Mouse (Mus musculus) heart, postnatal 0 days (tissue): ENCODE measurements at regions not wholly inside any gene's neighbourhood (a gene's known extent, or its start where the extent isn't known, plus 50 kb on each side); places are given as distances from the start of the nearest gene placed in this dataset.
"Not testable (repeated sequence)": the region's sequence is repeated elsewhere in the genome, so short reads cannot be mapped to it uniquely, and the experiment has no call there.

ENCODE experiments used
- ATAC-seq: fragments of 200-750 bp; cut with Nextera tagmentation; 2 replicates; pipeline ENCODE4 v1.8.0; 2017; ENCODE audit warnings: low read depth, moderate number of reproducible peaks, moderate library complexity; ENCODE audit not compliant: insufficient read depth
- DNase-seq: peaks from one replicate; pipeline ENCODE4 v3.0.0-alpha.2; 2016; ENCODE audit warnings: low spot score
- H3K27ac ChIP-seq: fragments of 300-500 bp; sonication (generic); 2 replicates; pipeline ENCODE4 v1.5.1; 2014; ENCODE audit warnings: low read depth, mild to moderate bottlenecking
- H3K27me3 ChIP-seq: fragments of 300-500 bp; sonication (generic); 2 replicates; pipeline ENCODE4 v1.6.1; 2014; ENCODE audit warnings: low read length, mixed read lengths; ENCODE audit not compliant: control insufficient read depth, insufficient read depth
- H3K36me3 ChIP-seq: fragments of 300-500 bp; sonication (generic); replicated peaks from 2 replicates; pipeline ENCODE4 v1.6.1; 2014; ENCODE audit warnings: low read length, mixed read lengths; ENCODE audit not compliant: control insufficient read depth, insufficient read depth
- H3K4me1 ChIP-seq: fragments of 300-500 bp; sonication (generic); 2 replicates; pipeline ENCODE4 v1.6.1; 2014; ENCODE audit warnings: antibody characterized with exemption; ENCODE audit not compliant: control insufficient read depth, insufficient read depth
- H3K4me2 ChIP-seq: fragments of 300-500 bp; sonication (generic); 2 replicates; pipeline ENCODE4 v1.6.1; 2014; ENCODE audit warnings: low read depth, mild to moderate bottlenecking, low read length, moderate library complexity
- H3K4me3 ChIP-seq: fragments of 300-500 bp; sonication (generic); 2 replicates; pipeline ENCODE4 v1.5.1; 2014; ENCODE audit warnings: low read depth, low read length
- H3K9ac ChIP-seq: fragments of 300-500 bp; sonication (generic); replicated peaks from 2 replicates; pipeline ENCODE4 v1.6.1; 2014; ENCODE audit warnings: low read depth, low read length, mixed read lengths
- H3K9me3 ChIP-seq: fragments of 300-500 bp; sonication (generic); replicated peaks from 2 replicates; pipeline ENCODE4 v1.6.1; 2016; ENCODE audit warnings: low read length; ENCODE audit not compliant: control insufficient read depth
- CTCF ChIP-seq: IDR thresholded peaks from 2 replicates; pipeline ENCODE4 v1.5.1; 2016; ENCODE audit warnings: antibody characterized with exemption, control low read depth, low read depth
- EP300 ChIP-seq: IDR thresholded peaks from 2 replicates; pipeline ENCODE4 v1.6.1; 2016; ENCODE audit warnings: antibody characterized with exemption, low read depth
- WGBS: fragments of 180-500 bp; shearing (Covaris S2); extraction: QIAGEN DNeasy Blood & Tissue Kit; methylation state at CpG from one replicate; pipeline ENCODE4 v1.1.7; 2014; 5-methylcytosine and 5-hydroxymethylcytosine counted together

DNA sequence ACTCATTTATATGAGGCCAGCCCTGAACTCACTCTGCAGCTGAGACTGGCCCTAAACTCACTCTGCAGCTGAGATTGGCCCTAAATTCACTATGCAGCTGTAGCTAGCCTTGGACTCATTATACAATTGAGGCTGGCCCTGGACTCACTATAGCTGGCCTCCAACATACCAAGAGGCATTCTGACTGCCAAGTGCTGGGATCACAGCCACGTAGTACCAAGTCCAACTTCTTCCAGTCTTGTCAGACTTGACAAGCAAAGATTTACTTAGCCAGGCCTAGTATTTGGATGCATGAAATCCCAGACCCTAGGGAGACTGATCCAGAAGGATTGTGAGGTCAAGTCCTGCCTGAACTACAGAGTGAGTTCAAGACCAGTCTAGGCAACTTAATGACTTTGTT is 81.6 kb downstream of the Xrcc2 start:
- H3K4me1 ChIP-seq: no peaks in the 10 kb centered on the region
- DNase-seq (no peak), ATAC-seq (no peak)
- no peaks in the 10 kb centered on the region for H3K36me3 ChIP-seq
- no peaks in the 10 kb centered on the region for H3K27me3 ChIP-seq
- H3K4me3 ChIP-seq: no peak overlapping the region
- H3K9ac ChIP-seq: no peak overlapping the region
- H3K4me2 ChIP-seq: no peak overlapping the region
- 48% methylated on average over 1 of the region's 1 CpGs for WGBS
- TF ChIP-seq EP300: no peak
- no peaks in the 10 kb centered on the region for H3K9me3 ChIP-seq
- H3K27ac ChIP-seq: no peak overlapping the region

GRCm38 (mm10) chr5:25619872-25620271 is 85.8 kb downstream of the Xrcc2 start:
- TF ChIP-seq CTCF: no peak
- no peak for TF ChIP-seq EP300
- no peak overlapping the region for H3K9ac ChIP-seq
- no peaks in the 10 kb centered on the region for H3K9me3 ChIP-seq
- no peak overlapping the region for H3K4me3 ChIP-seq
- DNase-seq (no peak), ATAC-seq (no peak)
- H3K27me3 ChIP-seq: no peaks in the 10 kb centered on the region
- H3K36me3 ChIP-seq: no peaks in the 10 kb centered on the region
- no peaks in the 10 kb centered on the region for H3K4me1 ChIP-seq
- WGBS: 50% methylated on average over 5 of the region's 5 CpGs
- H3K4me2 ChIP-seq: no peak overlapping the region
- H3K27ac ChIP-seq: no peak overlapping the region

DNA sequence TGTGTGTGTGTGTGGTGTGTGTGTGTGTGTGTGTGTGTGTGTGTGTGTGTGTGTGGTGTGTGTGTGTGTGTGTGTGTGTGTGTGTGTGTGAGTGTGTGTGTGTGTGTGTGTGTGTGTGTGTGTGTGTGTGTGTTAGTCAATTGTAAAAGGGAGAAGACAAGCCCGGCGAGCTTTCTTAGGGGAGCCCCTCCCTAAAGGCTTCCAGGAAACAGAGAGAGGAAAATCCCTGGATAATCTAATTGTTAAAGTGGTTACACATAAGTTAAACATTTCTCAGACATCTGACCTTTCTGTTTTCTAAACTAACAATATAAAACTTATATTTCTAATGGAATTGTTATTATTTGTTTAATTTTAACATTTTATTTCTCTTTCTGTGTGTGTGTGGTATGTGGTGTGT is 86.3 kb downstream of the Xrcc2 start:
- H3K4me1 ChIP-seq, H3K27ac ChIP-seq, H3K36me3 ChIP-seq, DNase-seq, ATAC-seq, H3K9me3 ChIP-seq, H3K4me2 ChIP-seq, H3K9ac ChIP-seq, H3K27me3 ChIP-seq, H3K4me3 ChIP-seq: not testable (repeated sequence)
- 67% methylated on average over 2 of the region's 2 CpGs for WGBS

DNA sequence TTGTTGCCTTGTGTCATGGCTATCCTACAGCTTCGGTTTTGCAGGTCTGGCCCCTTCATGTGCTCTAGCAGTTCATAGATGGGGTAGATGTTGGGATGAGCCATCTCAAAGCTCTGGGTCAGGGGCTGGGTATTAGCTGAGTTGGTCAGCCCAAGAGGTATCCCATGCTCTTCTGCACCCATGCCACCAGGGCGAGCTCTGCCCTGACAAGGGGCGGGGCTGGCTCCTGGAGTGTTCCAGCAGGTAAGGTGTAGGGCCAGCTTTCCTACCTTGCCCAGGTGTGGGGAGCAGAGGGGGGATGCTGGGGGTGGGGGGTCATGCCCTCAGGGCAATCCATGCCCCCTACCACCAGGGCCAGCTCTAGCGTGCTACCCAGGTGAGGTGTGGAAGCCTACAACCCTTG is 91.0 kb downstream of the Xrcc2 start:
- Histone ChIP-seq H3K4me2 (no peak overlapping the region), H3K27ac (no peak overlapping the region), H3K4me3 (no peak overlapping the region), H3K9ac (no peak overlapping the region), H3K36me3 (no peaks in the 10 kb centered on the region), H3K9me3 (no peaks in the 10 kb centered on the region), H3K4me1 (no peaks in the 10 kb centered on the region), H3K27me3 (no peaks in the 10 kb centered on the region)
- ATAC-seq (no peak), DNase-seq (no peak)
- no peak for TF ChIP-seq CTCF
- no peak for TF ChIP-seq EP300
- WGBS: 76% methylated on average over 4 of the region's 4 CpGs

DNA sequence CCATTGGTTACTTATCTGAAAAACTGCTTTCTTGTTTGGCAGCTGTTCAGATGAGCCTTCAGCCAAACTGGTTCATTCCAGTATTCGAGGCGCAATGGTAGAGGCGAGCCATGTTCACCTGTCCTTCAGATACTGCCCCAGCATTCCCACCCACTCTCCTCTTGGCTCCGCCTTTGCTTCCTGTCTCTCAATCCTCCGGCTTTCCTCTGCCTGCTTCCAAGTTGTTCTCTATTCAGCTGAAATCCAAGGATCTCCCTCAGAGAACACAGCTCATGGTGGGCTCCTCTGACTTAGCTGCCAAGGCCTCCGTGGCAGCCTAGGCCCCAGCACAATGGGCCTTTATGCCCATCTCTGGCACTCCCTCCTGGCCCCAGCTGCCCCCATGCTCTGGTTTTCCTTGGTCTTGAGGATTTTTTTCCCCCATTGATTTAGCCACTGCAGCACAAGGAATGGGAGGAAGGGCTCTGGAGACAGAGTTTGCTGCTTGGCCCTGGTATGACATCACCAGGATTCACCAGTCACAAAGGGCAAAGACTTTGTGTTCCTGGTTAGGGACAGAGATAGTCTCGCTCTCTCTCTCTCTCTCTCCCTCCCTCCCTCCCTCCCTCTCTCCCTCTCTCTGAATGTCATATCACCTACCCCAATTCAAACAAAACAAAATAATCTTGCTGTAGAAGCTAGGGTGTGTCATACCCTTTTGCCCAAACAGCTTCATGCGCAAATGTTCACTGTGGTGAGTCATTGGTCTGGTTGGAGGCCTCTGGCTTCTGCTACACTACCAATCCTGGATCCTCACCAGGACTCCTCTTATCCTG is 91.6 kb downstream of the Xrcc2 start:
- ATAC-seq: no peak

More for the DNA sequence above, 91.6 kb downstream of the Xrcc2 start:
- H3K27ac ChIP-seq: no peak overlapping the region
- H3K9ac ChIP-seq: no peak overlapping the region
- 55% methylated on average over 8 of the region's 8 CpGs for WGBS
- H3K4me1 ChIP-seq: no peaks in the 10 kb centered on the region
- no peak overlapping the region for H3K4me3 ChIP-seq
- no peaks in the 10 kb centered on the region for H3K9me3 ChIP-seq
- no peak for DNase-seq
- H3K36me3 ChIP-seq: no peaks in the 10 kb centered on the region
- no peaks in the 10 kb centered on the region for H3K27me3 ChIP-seq
- no peak overlapping the region for H3K4me2 ChIP-seq
- TF ChIP-seq EP300 (no peak), CTCF (no peak)
